Mouse (Mus musculus) effector memory CD4-positive, alpha-beta T cell, adult 7 months (primary cell): ENCODE measurements around the gene Dcaf12. TPM values are rescaled to one million over a fixed set of nuclear protein-coding genes. Genes with fewer than 3 reads are reported as not detected.

Source experiments
- polyA plus RNA-seq: library from polyadenylated mRNA; unstranded; fragments of 100-300 nt; shearing (Covaris generic); gene quantifications from one replicate; pipeline ENCODE4 v1.2.1, GENCODE M21; 2017

Dcaf12 gene
- 66.8 TPM for polyA plus RNA-seq

GRCm38 (mm10) chr4:41314141-41315129 is at the start of gene Dcaf12:
Dcaf12 (minus strand) TSS chr4:41314889.

GRCm38 (mm10) chr4:41348584-41349198 is 34.0 kb upstream of the Dcaf12 start, which contains the start of gene Ubap1:
Ubap1 (plus strand) TSS chr4:41348996.

GRCm38 (mm10) chr4:41274980-41275850 is 39.5 kb downstream of the Dcaf12 start, which contains the start of gene Ubap2:
Ubap2 (minus strand) TSS chr4:41275144.

Other genes starting within 250 kb of the Dcaf12 start
- gene Aqp3, start 216.7 kb downstream of the Dcaf12 start, polyA plus RNA-seq = 12.1 TPM
- 34.6 TPM for gene Nol6, start 190.4 kb downstream of the Dcaf12 start, polyA plus RNA-seq
- 56.6 TPM for gene Ube2r2, start 179.1 kb downstream of the Dcaf12 start, polyA plus RNA-seq
- gene Ubap2, start 39.7 kb downstream of the Dcaf12 start, polyA plus RNA-seq = 64.7 TPM
- gene Ubap1, start 34.1 kb upstream of the Dcaf12 start, polyA plus RNA-seq = 120 TPM
- gene Kif24, start 150.0 kb upstream of the Dcaf12 start, polyA plus RNA-seq = 0.69 TPM
- gene Nudt2, start 150.3 kb upstream of the Dcaf12 start, polyA plus RNA-seq = 5.1 TPM
- 0.48 TPM for gene AI464131, start 188.2 kb upstream of the Dcaf12 start, polyA plus RNA-seq
- not detected for gene 1110017D15Rik, start 202.4 kb upstream of the Dcaf12 start, polyA plus RNA-seq